Mouse (Mus musculus): ENCODE measurements at regions not wholly inside any gene's neighbourhood (a gene's known extent, or its start where the extent isn't known, plus 50 kb on each side); places are given as distances from the start of the nearest gene placed in this dataset.
A peak's percentile ranks its signal among the peaks of the same experiment; 100 is the strongest.

GRCm38 (mm10) chr13:114672411-114672810 lies 145.6 kb upstream of the Mocs2 start:
- no peak for DNase-seq (ENCODE audit: extremely low spot score, low read depth, low spot score)

GRCm38 (mm10) chr13:114679703-114680378 lies 138.2 kb upstream of the Mocs2 start:
- DNase-seq (ENCODE audit: extremely low spot score, low read depth, low spot score) = no peak

GRCm38 (mm10) chr13:114680379-114680733 lies 137.7 kb upstream of the Mocs2 start:
- DNase-seq (ENCODE audit: extremely low spot score, low read depth, low spot score) = no peak

- no peak for DNase-seq (ENCODE audit: extremely low spot score, low read depth, low spot score)
Observed at GRCm38 (mm10) chr13:114681196-114681595, 136.8 kb upstream of the Mocs2 start.

GRCm38 (mm10) chr13:114681887-114682286 lies 136.1 kb upstream of the Mocs2 start:
- no peak for DNase-seq (ENCODE audit: extremely low spot score, low read depth, low spot score)

- DNase-seq (ENCODE audit: extremely low spot score, low read depth, low spot score) = no peak
Observed at GRCm38 (mm10) chr13:114682891-114683290, 135.1 kb upstream of the Mocs2 start.

- no peak for DNase-seq (ENCODE audit: extremely low spot score, low read depth, low spot score)
Observed at GRCm38 (mm10) chr13:114684298-114684697, 133.7 kb upstream of the Mocs2 start.

- DNase-seq (ENCODE audit: extremely low spot score, low read depth, low spot score) = no peak
Observed at GRCm38 (mm10) chr13:114685368-114685767, 132.7 kb upstream of the Mocs2 start.

- DNase-seq (ENCODE audit: extremely low spot score, low read depth, low spot score) = peak; percentile 26
Observed at GRCm38 (mm10) chr13:114712601-114713000, 105.4 kb upstream of the Mocs2 start.

GRCm38 (mm10) chr13:114719771-114720170 lies 98.3 kb upstream of the Mocs2 start:
- no peak for DNase-seq (ENCODE audit: extremely low spot score, low read depth, low spot score)

GRCm38 (mm10) chr13:114726828-114727227 lies 91.2 kb upstream of the Mocs2 start:
- DNase-seq (ENCODE audit: extremely low spot score, low read depth, low spot score) = no peak

GRCm38 (mm10) chr13:114735066-114735465 lies 83.0 kb upstream of the Mocs2 start:
- no peak for DNase-seq (ENCODE audit: extremely low spot score, low read depth, low spot score)

- no peak for DNase-seq (ENCODE audit: extremely low spot score, low read depth, low spot score)
Observed at GRCm38 (mm10) chr13:114736066-114736465, 82.0 kb upstream of the Mocs2 start.

- no peak for DNase-seq (ENCODE audit: extremely low spot score, low read depth, low spot score)
Observed at GRCm38 (mm10) chr13:114742534-114742933, 75.5 kb upstream of the Mocs2 start.

GRCm38 (mm10) chr13:114745814-114746213 lies 72.2 kb upstream of the Mocs2 start:
- DNase-seq (ENCODE audit: extremely low spot score, low read depth, low spot score) = no peak

GRCm38 (mm10) chr13:114757459-114757858 lies 60.6 kb upstream of the Mocs2 start:
- DNase-seq (ENCODE audit: extremely low spot score, low read depth, low spot score) = no peak

GRCm38 (mm10) chr13:114759886-114760285 lies 58.1 kb upstream of the Mocs2 start:
- DNase-seq (ENCODE audit: extremely low spot score, low read depth, low spot score) = no peak

GRCm38 (mm10) chr13:114760901-114761300 lies 57.1 kb upstream of the Mocs2 start:
- no peak for DNase-seq (ENCODE audit: extremely low spot score, low read depth, low spot score)

Measured in hindlimb bud, embryonic 11.5 days (tissue).